Mouse (Mus musculus): Measurements from ENCODE around the gene Prtg. TPM values are rescaled to one million over a fixed set of nuclear protein-coding genes. Genes with fewer than 3 reads are reported as not detected.

Prtg gene
- total and polyA plus RNA-seq, 2 experiments from 2014 or later: 0.18 to 0.76 TPM

- H3K9ac ChIP-seq: no peak overlapping the region
- DNase-seq (no peak), ATAC-seq (no peak)
- H3K27me3 ChIP-seq (ENCODE audit: insufficient read depth, low read length): no peaks in the 10 kb centered on the region
- 85% methylated on average over 3 of the region's 3 CpGs for WGBS
- no peaks in the 10 kb centered on the region for H3K36me3 ChIP-seq (ENCODE audit: insufficient read depth)
- peaks cover 15% of the 10 kb centered on the region; the same call in 1 of the 2 replicates for H3K4me1 ChIP-seq (ENCODE audit: insufficient read depth)
- no peak overlapping the region for H3K4me3 ChIP-seq (ENCODE audit: low read depth, low read length)
- H3K27ac ChIP-seq (ENCODE audit: low read depth, low read length): no peak overlapping the region
- no peak overlapping the region for H3K4me2 ChIP-seq (ENCODE audit: low read depth)
- TF ChIP-seq CTCF (IDR thresholded peaks at IDR 0.05; ENCODE audit: low read depth): no peak
- H3K9me3 ChIP-seq (ENCODE audit: low read length): no peaks in the 10 kb centered on the region
Observed at GRCm38 (mm10) chr9:72923068-72923467, 116.4 kb downstream of the Prtg start.

GRCm38 (mm10) chr9:72925021-72925934 lies 118.6 kb downstream of the Prtg start, which contains the start of gene Pygo1:
Gene Pygo1, plus strand, starts transcription at chr9:72925645.
- TF ChIP-seq CTCF (IDR thresholded peaks at IDR 0.05; ENCODE audit: low read depth): no peak
- H3K27ac ChIP-seq (ENCODE audit: low read depth, low read length): peak within 1 kb of the TSS; percentile 92
- peak; percentile 64 for DNase-seq
- no peaks in the 10 kb centered on the region for H3K36me3 ChIP-seq (ENCODE audit: insufficient read depth)
- no peaks in the 10 kb centered on the region for H3K9me3 ChIP-seq (ENCODE audit: low read length)
- H3K9ac ChIP-seq: peak within 1 kb of the TSS; percentile 85
- peak within 1 kb of the TSS; percentile 75 for H3K4me3 ChIP-seq (ENCODE audit: low read depth, low read length)
- ATAC-seq: peak; percentile 87
- WGBS: 2% methylated on average over 72 of the region's 108 CpGs
- no peaks in the 10 kb centered on the region for H3K27me3 ChIP-seq (ENCODE audit: insufficient read depth, low read length)
- H3K4me2 ChIP-seq (ENCODE audit: low read depth): peak within 1 kb of the TSS; percentile 96
- peaks cover 15% of the 10 kb centered on the region; the same call in 1 of the 2 replicates for H3K4me1 ChIP-seq (ENCODE audit: insufficient read depth)

GRCm38 (mm10) chr9:72925935-72926258 lies 119.2 kb downstream of the Prtg start:
- Histone ChIP-seq H3K27me3 (ENCODE audit: insufficient read depth, low read length) (no peaks in the 10 kb centered on the region), H3K27ac (ENCODE audit: low read depth, low read length) (peak overlapping the region; percentile 92), H3K9ac (peak overlapping the region; percentile 85), H3K4me3 (ENCODE audit: low read depth, low read length) (peak overlapping the region; percentile 75), H3K36me3 (ENCODE audit: insufficient read depth) (no peaks in the 10 kb centered on the region), H3K9me3 (ENCODE audit: low read length) (no peaks in the 10 kb centered on the region), H3K4me2 (ENCODE audit: low read depth) (peak overlapping the region; percentile 96), H3K4me1 (ENCODE audit: insufficient read depth) (peaks cover 15% of the 10 kb centered on the region; the same call in 1 of the 2 replicates)
- peak; percentile 62 for ATAC-seq
- peak; percentile 63 for DNase-seq
- WGBS: under 1% methylated on average over 20 of the region's 20 CpGs
- TF ChIP-seq CTCF (IDR thresholded peaks at IDR 0.05; ENCODE audit: low read depth): no peak

- H3K27ac ChIP-seq (ENCODE audit: low read depth, low read length): peak overlapping the region; percentile 3; the same call in 1 of the 2 replicates
- ATAC-seq (peak; percentile 72), DNase-seq (peak; percentile 61)
- H3K4me2 ChIP-seq (ENCODE audit: low read depth): no peak overlapping the region
- WGBS: 67% methylated on average over 13 of the region's 13 CpGs
- H3K9me3 ChIP-seq (ENCODE audit: low read length): no peaks in the 10 kb centered on the region
- H3K36me3 ChIP-seq (ENCODE audit: insufficient read depth): no peaks in the 10 kb centered on the region
- H3K4me3 ChIP-seq (ENCODE audit: low read depth, low read length): no peak overlapping the region
- no peak for TF ChIP-seq CTCF (IDR thresholded peaks at IDR 0.05; ENCODE audit: low read depth)
- peaks cover 14% of the 10 kb centered on the region; the same call in 1 of the 2 replicates for H3K4me1 ChIP-seq (ENCODE audit: insufficient read depth)
- no peak overlapping the region for H3K9ac ChIP-seq
- no peaks in the 10 kb centered on the region for H3K27me3 ChIP-seq (ENCODE audit: insufficient read depth, low read length)
Observed at GRCm38 (mm10) chr9:72931166-72931790, 124.6 kb downstream of the Prtg start.

- DNase-seq (no peak), ATAC-seq (no peak)
- no peak overlapping the region for H3K27ac ChIP-seq (ENCODE audit: low read depth, low read length)
- no peaks in the 10 kb centered on the region for H3K27me3 ChIP-seq (ENCODE audit: insufficient read depth, low read length)
- no peaks in the 10 kb centered on the region for H3K36me3 ChIP-seq (ENCODE audit: insufficient read depth)
- no peak overlapping the region for H3K9ac ChIP-seq
- H3K4me2 ChIP-seq (ENCODE audit: low read depth): no peak overlapping the region
- TF ChIP-seq CTCF (IDR thresholded peaks at IDR 0.05; ENCODE audit: low read depth): no peak
- WGBS: 87% methylated on average over 4 of the region's 4 CpGs
- no peak overlapping the region for H3K4me3 ChIP-seq (ENCODE audit: low read depth, low read length)
- no peaks in the 10 kb centered on the region for H3K4me1 ChIP-seq (ENCODE audit: insufficient read depth)
- no peaks in the 10 kb centered on the region for H3K9me3 ChIP-seq (ENCODE audit: low read length)
Observed at GRCm38 (mm10) chr9:72935309-72935708, 128.6 kb downstream of the Prtg start.

- TF ChIP-seq CTCF (IDR thresholded peaks at IDR 0.05; ENCODE audit: low read depth): no peak
- Histone ChIP-seq H3K4me2 (ENCODE audit: low read depth) (no peak overlapping the region), H3K9ac (no peak overlapping the region), H3K27ac (ENCODE audit: low read depth, low read length) (0 out of 2 replicates have a peak overlapping the region, but pooled peaks have one; percentile 4), H3K4me3 (ENCODE audit: low read depth, low read length) (no peak overlapping the region), H3K27me3 (ENCODE audit: insufficient read depth, low read length) (no peaks in the 10 kb centered on the region), H3K9me3 (ENCODE audit: low read length) (no peaks in the 10 kb centered on the region), H3K36me3 (ENCODE audit: insufficient read depth) (no peaks in the 10 kb centered on the region), H3K4me1 (ENCODE audit: insufficient read depth) (no peaks in the 10 kb centered on the region)
- WGBS: 72% methylated on average over 2 of the region's 2 CpGs
- no peak for DNase-seq
- ATAC-seq: no peak
Observed at GRCm38 (mm10) chr9:72936301-72936700, 129.6 kb downstream of the Prtg start.

- DNase-seq (no peak), ATAC-seq (no peak)
- peak; percentile 44 for TF ChIP-seq CTCF (IDR thresholded peaks at IDR 0.05; ENCODE audit: low read depth)
- Histone ChIP-seq H3K4me1 (ENCODE audit: insufficient read depth) (no peaks in the 10 kb centered on the region), H3K9me3 (ENCODE audit: low read length) (no peaks in the 10 kb centered on the region), H3K4me3 (ENCODE audit: low read depth, low read length) (no peak overlapping the region), H3K27me3 (ENCODE audit: insufficient read depth, low read length) (no peaks in the 10 kb centered on the region), H3K4me2 (ENCODE audit: low read depth) (no peak overlapping the region), H3K9ac (no peak overlapping the region), H3K27ac (ENCODE audit: low read depth, low read length) (no peak overlapping the region), H3K36me3 (ENCODE audit: insufficient read depth) (peaks cover 22% of the 10 kb centered on the region)
- 65% methylated on average over 3 of the region's 3 CpGs for WGBS
Observed at GRCm38 (mm10) chr9:72943424-72943823, 136.8 kb downstream of the Prtg start.

Data from forebrain, postnatal 0 days (tissue).